Mouse (Mus musculus): Measurements from ENCODE around the gene Has3.
"Not testable (repeated sequence)": the region's sequence is repeated elsewhere in the genome, so short reads cannot be mapped to it uniquely, and the experiment has no call there.

Gene Has3

GRCm38 (mm10) chr8:106870051-106870450 lies at the start of gene Has3:
Gene Has3 (plus strand): TSS chr8:106870242.
- peak; percentile 37 for DNase-seq (ENCODE audit: low spot score)

DNA sequence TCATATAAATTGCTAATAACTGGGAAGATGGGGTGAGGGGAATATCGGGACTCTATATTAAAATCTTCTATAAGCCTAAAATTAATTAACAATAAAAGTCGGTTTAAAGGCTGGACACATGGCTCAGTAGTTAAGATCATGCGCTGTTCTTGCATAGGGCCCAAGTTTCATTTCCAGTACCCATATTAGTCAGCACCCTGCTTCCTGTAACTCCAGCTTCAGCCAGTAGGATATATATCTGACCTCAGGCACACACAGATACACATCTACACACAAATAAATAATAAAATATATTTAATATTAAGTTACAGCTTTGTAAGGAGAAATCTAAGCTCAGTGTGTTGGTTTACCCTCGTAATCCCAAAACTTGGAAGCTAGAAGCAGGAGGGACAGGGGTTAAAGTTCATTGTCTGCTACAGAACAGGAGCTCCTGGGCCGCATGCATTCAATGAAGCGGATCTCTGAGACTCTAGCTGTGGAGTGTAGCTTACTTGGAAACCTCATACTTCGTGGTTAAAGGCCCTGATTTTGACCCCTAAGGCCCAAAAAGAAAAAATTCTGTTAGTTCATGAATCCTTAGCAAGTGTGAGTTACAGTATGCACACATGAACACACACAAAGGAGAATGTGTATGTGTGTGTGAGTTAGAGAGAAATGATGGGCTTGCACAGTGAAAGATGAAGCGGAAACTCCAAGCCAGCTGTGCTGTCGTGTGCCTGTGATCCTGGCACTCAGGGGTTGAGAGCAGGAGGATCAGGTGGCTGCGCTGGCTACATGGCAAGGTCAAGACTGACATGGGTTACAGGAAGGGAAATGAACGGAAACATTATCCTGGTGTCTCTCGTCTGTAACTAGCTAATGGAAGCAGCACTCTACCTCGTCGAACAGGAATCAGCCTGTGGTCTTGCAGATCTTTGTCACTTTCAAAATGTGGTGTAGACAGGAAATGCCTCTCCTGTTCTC lies 49.2 kb upstream of the Has3 start:
- no peak for DNase-seq (ENCODE audit: low spot score)

DNA sequence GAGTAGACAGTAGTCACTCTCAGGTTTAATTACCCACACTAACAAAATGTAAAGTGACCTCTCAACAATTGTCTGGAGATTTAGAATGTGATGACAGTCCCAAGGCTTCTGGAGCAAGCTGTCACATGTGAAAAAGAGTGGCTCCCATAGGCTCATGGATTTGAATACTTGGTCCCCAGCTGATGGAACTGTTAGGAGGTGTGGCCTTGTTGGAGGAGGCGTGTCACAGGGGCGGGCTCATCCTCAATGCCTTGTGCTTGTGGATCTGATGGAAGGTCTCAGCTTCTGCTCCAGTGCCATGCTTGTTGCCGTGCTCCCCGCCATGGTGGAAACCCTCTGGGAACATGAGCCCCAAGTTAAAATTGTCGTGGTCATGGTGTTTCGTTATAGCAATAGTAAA lies 41.1 kb upstream of the Has3 start:
- no peak for DNase-seq (ENCODE audit: low spot score)

DNA sequence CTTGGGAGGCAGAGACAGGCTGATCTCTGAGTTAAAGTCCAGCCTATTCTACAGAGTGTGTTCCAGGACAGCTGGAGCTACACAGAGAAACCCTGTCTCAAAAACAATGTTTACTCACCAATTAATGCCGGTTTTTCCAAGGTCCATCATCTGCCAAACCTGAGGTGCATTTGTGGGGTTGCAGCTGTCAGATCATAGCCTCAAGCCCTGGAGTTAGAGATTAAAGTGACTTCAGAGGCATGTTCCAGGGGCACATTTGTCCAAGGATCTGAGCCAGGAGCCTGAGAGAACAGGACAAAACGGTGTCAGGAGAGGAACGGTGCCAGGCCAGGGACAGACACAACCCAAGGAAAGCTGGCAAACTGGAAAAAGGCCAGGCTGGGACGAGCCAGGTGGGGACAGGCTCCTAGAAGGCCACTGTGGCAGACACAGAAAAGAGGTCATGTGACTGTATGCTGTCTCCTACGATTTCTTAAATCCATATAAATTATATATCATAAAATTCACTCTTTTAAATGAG lies 40.5 kb upstream of the Has3 start:
- DNase-seq (ENCODE audit: low spot score), result no peak

DNA sequence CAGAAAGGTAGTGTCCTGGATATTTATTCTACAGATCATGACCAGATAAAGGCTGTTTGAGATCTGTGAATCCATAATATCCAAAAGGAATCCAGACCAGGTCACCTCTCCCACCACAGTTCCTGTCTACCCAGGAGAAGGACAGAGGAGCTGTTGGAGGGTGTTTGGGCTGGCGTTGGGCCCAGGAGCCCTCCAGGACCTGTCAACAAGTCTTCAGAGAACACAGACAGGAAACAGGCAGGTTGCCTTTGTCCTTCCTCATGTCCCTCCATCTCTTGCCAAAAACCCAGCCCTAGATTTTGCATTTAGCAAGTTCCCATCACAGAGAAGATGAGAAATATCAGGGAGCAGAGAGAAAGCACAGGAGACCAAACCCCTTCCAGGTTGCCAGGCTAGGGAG lies 35.1 kb upstream of the Has3 start:
- DNase-seq (ENCODE audit: low spot score), result no peak

DNA sequence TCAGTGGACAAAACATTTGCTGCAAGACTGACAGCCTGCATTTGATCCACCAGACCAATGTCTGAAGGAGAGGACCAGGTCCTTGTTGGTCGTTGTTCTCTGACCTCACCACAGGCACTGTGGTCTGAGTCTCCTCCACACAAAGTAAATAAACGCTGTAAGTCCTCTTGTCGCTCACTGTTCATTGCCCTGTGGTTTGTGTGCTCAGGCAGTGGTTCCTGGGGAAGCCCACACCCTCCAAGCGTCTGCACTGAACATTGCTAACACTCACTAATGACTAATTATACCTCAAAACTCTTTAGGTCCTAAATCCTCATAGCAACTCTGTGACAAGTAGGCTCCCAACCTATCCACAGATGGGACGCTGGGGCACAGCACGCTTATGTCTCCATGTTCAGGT lies 33.5 kb upstream of the Has3 start:
- DNase-seq (ENCODE audit: low spot score), result no peak

GRCm38 (mm10) chr8:106838803-106839202 lies 31.2 kb upstream of the Has3 start:
- no peak for DNase-seq (ENCODE audit: low spot score)

DNA sequence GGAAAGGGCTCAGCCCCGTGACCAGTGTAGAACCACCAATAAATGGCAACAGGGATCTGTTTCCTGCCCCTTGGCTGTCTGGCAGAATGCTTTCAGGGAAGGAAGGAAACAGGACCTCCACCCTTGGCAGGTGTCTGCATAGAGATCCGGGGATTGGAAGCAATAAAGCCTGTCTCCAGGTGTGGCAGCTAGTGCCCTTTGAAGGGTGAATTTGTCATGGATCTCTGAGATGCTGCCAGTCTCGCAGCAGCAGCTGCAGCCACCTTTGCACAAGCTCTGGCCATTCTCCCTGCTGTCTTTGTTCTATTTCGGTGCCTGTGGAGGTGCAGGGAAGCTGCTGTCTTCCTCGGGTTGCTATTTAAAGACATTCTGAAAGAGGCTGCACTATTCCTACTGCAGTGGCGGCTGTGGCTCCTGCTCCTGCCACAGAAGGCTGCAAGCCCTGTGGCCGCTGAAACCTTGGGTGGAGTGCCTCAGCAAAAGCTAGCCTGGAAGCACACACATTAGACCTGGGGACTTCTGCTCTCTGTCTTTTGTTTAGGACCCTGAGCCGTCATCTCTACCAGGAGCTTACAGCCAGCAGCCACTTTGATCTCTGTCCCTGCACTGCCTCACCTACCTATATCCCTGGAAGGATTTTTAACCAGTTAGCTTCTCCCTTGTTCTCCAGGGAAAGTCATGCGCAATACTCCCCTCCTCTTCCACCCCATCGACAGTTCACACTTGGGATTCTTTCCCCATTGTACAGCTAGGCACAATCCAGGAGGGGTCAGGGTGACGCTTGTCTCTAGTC lies 30.6 kb upstream of the Has3 start:
- DNase-seq (ENCODE audit: low spot score), result no peak

- DNase-seq (ENCODE audit: low spot score), result no peak
Measured at GRCm38 (mm10) chr8:106850034-106850433, 20.0 kb upstream of the Has3 start.

GRCm38 (mm10) chr8:106854534-106855241 lies 15.4 kb upstream of the Has3 start:
- DNase-seq (ENCODE audit: low spot score), result no peak

- DNase-seq (ENCODE audit: low spot score), result no peak
Measured at GRCm38 (mm10) chr8:106855242-106855562, 14.8 kb upstream of the Has3 start.

GRCm38 (mm10) chr8:106862845-106863244 lies 7.2 kb upstream of the Has3 start:
- no peak for DNase-seq (ENCODE audit: low spot score)

DNA sequence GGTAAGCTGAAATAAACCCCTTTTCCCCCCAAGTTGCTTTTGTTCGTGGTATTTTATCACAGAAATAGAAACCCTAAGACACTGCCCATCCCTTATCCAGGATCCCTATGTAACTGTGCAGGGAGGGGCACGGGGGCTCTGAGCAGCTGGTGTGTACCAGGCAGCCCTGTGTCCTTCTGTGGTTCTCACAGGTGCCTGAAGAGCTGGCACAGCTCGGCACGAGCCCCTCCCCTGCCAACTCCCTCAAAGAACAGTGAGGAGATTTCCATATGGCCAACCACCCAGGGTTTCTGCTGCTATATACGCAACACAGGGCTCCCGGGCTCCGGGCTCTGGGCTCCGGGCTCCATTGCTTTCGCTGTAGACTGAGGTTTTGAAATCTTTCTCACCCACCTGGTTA lies 4.7 kb upstream of the Has3 start:
- no peak for DNase-seq (ENCODE audit: low spot score)

DNA sequence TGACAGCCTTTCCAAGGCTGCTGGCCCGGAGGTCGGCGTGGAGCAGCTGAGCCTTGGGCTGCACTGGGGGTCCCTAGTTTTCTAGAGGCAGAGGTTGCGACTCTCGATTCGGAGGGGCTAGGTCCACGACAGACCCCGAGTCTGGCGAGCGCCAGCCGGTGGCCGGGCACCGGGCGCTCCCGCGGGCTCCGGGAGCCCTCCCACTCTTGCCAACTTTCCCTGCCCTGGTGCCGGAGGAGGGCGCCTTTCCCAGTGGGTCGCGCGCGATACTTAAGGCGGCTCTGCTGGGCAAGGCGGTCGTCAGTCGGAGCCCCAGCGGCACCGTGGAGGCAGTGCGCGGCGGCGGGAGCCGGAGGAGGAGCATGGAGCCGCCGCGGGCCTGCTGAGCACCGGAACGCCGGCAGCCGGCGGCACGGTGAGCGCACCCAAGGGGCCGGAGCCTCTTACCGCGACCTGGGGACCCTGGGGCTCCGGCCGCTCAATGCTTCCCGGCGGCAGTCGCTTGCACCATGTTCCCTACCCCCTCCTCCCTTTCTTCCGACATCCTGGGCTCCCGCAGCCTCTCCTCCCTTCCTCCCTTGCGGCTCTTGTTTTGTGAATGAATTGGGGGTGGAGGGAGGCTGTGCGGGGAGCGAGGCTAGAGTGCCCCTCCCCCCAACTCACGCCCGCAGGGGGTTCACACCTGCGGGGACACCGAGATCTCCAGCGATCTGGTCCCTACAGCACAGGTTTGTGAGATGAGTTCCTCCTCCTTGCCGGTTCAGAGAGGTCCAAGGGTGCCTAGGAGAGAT lies 690 bp downstream of the Has3 start:
- peak; percentile 68 for DNase-seq (ENCODE audit: low spot score)

- no peak for DNase-seq (ENCODE audit: low spot score)
Measured at GRCm38 (mm10) chr8:106871328-106871926, 1.4 kb downstream of the Has3 start.

GRCm38 (mm10) chr8:106871931-106872371 lies 1.9 kb downstream of the Has3 start:
- DNase-seq (ENCODE audit: low spot score), result peak; percentile 70

GRCm38 (mm10) chr8:106872454-106873034 lies 2.5 kb downstream of the Has3 start:
- DNase-seq (ENCODE audit: low spot score), result no peak

DNA sequence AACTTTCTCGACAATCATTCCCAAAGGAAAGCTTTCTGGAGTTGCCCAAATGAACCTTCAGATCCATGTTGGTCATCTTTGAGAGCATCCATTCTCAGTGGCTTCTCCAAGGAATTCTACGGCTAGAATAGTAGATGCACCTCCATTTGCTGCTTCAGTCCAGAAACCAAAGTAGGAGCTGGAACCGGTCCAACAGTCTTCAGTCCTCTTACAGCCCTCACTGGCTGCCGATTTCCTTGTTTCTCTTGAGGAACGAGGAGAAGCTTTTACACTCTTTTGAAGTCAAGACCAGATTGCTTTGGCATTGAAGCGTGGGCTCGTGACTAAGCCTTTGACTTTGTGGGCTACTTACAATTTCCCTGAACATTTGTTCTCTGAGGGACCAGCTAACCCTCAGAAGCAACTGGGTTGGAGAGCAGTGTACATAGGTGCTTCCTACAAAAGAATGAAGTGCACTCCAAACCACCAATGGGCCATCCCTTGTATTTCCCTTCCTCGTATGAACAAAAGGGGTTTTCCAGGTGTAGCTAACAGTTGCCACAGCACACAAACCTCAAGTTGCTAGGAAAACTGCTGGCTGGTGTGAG lies 10.2 kb downstream of the Has3 start:
- DNase-seq (ENCODE audit: low spot score), result no peak

DNA sequence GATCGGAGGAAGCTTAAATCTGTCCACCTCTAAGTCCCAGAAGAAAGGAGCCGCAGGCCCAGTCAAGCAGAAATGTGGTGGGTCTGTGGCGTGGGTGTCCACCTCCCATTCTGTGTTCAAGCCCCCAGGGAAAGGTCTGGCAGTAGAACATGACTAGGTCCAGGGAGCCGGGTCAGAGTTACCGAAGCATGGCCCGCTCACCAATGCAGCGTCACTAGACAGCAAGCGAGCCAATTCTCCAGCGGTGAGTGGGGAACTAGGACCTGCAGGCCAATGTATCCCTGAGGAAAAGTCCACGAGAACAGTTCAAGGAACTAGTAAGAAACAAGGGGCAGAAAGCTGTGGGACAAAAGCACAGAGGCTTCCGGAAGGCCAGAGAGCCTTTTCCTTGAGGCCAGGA lies 14.1 kb downstream of the Has3 start:
- not testable (repeated sequence) for DNase-seq (ENCODE audit: low spot score)

DNA sequence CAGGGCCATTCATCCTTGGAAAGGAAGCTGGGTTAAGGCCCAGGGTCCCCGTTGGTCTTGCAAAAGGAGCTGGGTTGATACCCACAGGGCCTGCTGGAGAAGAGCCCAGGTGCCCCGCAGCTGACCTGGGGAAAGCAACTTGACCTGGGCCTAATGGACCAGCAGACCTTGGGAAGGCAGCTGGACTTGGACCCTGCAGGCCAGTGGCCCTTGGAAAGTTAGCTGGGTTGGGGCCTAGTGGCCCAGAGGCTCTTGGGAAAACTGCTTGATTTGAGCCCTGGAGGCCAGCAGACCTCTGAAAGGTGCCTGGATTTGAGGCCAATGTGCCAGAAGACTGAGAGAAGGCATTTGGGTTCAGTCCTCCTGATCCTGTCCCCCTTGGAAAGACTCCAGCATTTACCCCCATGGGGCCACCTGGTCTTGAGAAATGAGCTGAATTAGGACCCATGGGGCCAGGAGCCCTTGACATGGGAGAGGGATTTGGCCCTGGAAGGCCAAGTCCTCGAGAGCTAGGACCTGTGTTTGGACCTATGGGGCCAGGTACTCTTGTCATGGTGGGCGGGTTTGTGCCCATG lies 14.9 kb downstream of the Has3 start:
- DNase-seq (ENCODE audit: low spot score), result not testable (repeated sequence)

All from urinary bladder, postnatal 14 days (tissue).